Mouse (Mus musculus) gastrocnemius, adult 8-10 months (tissue): ENCODE measurements around the gene P2rx3. TPM values are rescaled to one million over a fixed set of nuclear protein-coding genes. Genes with fewer than 3 reads are reported as not detected.

ENCODE experiments used
- DNase-seq, 2 experiments: peaks; one replicate each; pipeline ENCODE4 v3.0.0; 2022; ENCODE audit warnings: low spot score in 2 of 2
- total RNA-seq, 4 experiments: library from RNA; stranded (reverse); gene quantifications; 2 replicates each; pipeline ENCODE4 v1.2.4; 2022

Gene P2rx3
- total RNA-seq, 4 experiments from 2014 or later, result 0.44 to 0.72 (median 0.63) TPM

- DNase-seq, result no peak
Measured at GRCm38 (mm10) chr2:85046222-85046621, 9.0 kb upstream of the P2rx3 start.

GRCm38 (mm10) chr2:85043623-85044022 lies 6.4 kb upstream of the P2rx3 start:
- no peak for DNase-seq

- no peak for DNase-seq
Measured at GRCm38 (mm10) chr2:85038336-85038735, 1.1 kb upstream of the P2rx3 start.

GRCm38 (mm10) chr2:85036507-85037046 lies 685 bp downstream of the P2rx3 start:
- DNase-seq, result no peak

- no peak for DNase-seq
Measured at GRCm38 (mm10) chr2:85034169-85034568, 3.1 kb downstream of the P2rx3 start.

GRCm38 (mm10) chr2:85033121-85033520 lies 4.1 kb downstream of the P2rx3 start:
- no peak for DNase-seq

GRCm38 (mm10) chr2:85030989-85031388 lies 6.3 kb downstream of the P2rx3 start:
- DNase-seq, result no peak

GRCm38 (mm10) chr2:85029897-85030296 lies 7.4 kb downstream of the P2rx3 start:
- DNase-seq, result no peak

- DNase-seq, result no peak
Measured at GRCm38 (mm10) chr2:85027281-85027680, 10.0 kb downstream of the P2rx3 start.

- DNase-seq, result no peak
Measured at GRCm38 (mm10) chr2:85026178-85026577, 11.1 kb downstream of the P2rx3 start.

- no peak for DNase-seq
Measured at GRCm38 (mm10) chr2:85022043-85022442, 15.2 kb downstream of the P2rx3 start.

- no peak for DNase-seq
Measured at GRCm38 (mm10) chr2:85014588-85014982, 22.7 kb downstream of the P2rx3 start.

GRCm38 (mm10) chr2:85013826-85014587 lies 23.3 kb downstream of the P2rx3 start:
- DNase-seq, result no peak

- no peak for DNase-seq
Measured at GRCm38 (mm10) chr2:85012679-85013078, 24.6 kb downstream of the P2rx3 start.

- peak in 1 of 2 experiments; percentile 15 for DNase-seq
Measured at GRCm38 (mm10) chr2:85011906-85012604, 25.2 kb downstream of the P2rx3 start.

GRCm38 (mm10) chr2:85009212-85009611 lies 28.1 kb downstream of the P2rx3 start:
- no peak for DNase-seq

GRCm38 (mm10) chr2:85007729-85008128 lies 29.5 kb downstream of the P2rx3 start:
- DNase-seq, result no peak

GRCm38 (mm10) chr2:85006600-85006999 lies 30.7 kb downstream of the P2rx3 start:
- DNase-seq, result no peak

- DNase-seq, result no peak
Measured at GRCm38 (mm10) chr2:85004341-85004740, 32.9 kb downstream of the P2rx3 start.

- DNase-seq, result no peak
Measured at GRCm38 (mm10) chr2:85002575-85002974, 34.7 kb downstream of the P2rx3 start.

- DNase-seq, result no peak
Measured at GRCm38 (mm10) chr2:85001497-85001896, 35.8 kb downstream of the P2rx3 start.

- no peak for DNase-seq
Measured at GRCm38 (mm10) chr2:84999486-85000181, 37.6 kb downstream of the P2rx3 start.
